Mouse (Mus musculus) heart, adult 2 months (tissue): Measurements from ENCODE around the gene Utp6. TPM values are rescaled to one million over a fixed set of nuclear protein-coding genes. Genes with fewer than 3 reads are reported as not detected.
A peak's percentile ranks its signal among the peaks of the same experiment; 100 is the strongest.

ENCODE experiments used
- DNase-seq, 2 experiments: peaks; one replicate each; pipeline ENCODE4 v3.0.0; 2021
- H3K27ac ChIP-seq: fragments of 200-600 bp; 2 replicates; pipeline ENCODE4 v1.8.1; 2022
- H3K27me3 ChIP-seq: fragments of 200-500 bp; 2 replicates; pipeline ENCODE4 v1.6.1; 2012; ENCODE audit warnings: mild to moderate bottlenecking, low read length, inconsistent platforms, mixed read lengths; ENCODE audit not compliant: control insufficient read depth, insufficient read depth
- H3K36me3 ChIP-seq: fragments of 200-500 bp; 2 replicates; pipeline ENCODE4 v1.6.1; 2012; ENCODE audit warnings: low read length, inconsistent platforms; ENCODE audit not compliant: control insufficient read depth, insufficient read depth
- H3K4me1 ChIP-seq: fragments of 200-500 bp; 2 replicates; pipeline ENCODE4 v1.6.1; 2011; ENCODE audit warnings: low read length; ENCODE audit not compliant: control insufficient read depth, insufficient read depth
- H3K4me3 ChIP-seq: fragments of 200-600 bp; 2 replicates; pipeline ENCODE4 v1.8.1; 2022
- H3K79me2 ChIP-seq: fragments of 200-500 bp; replicated peaks from 2 replicates; pipeline ENCODE4 v1.6.1; 2012; ENCODE audit warnings: mild to moderate bottlenecking, inconsistent platforms, low read length, moderate library complexity, mixed read lengths; ENCODE audit not compliant: control insufficient read depth, insufficient read depth
- H3K9ac ChIP-seq: fragments of 200-500 bp; 2 replicates; pipeline ENCODE4 v1.6.1; 2012; ENCODE audit warnings: low read depth, mild to moderate bottlenecking, control low read depth, inconsistent platforms, low read length, mixed read lengths
- CTCF ChIP-seq: fragments of 200-600 bp; IDR thresholded peaks from 2 replicates; pipeline ENCODE4 v1.8.1; 2022; ENCODE audit warnings: antibody characterized with exemption, mild to moderate bottlenecking, moderate library complexity
- EP300 ChIP-seq: fragments of 200-500 bp; IDR thresholded peaks from 2 replicates; pipeline ENCODE4 v1.6.1; 2011; ENCODE audit warnings: low read depth, low read length, control low read depth; ENCODE audit not compliant: insufficient read depth
- POLR2A ChIP-seq: fragments of 200-500 bp; IDR thresholded peaks from 2 replicates; pipeline ENCODE4 v1.6.1; 2011; ENCODE audit warnings: mild to moderate bottlenecking, low read depth, low read length, control low read depth; ENCODE audit not compliant: insufficient read depth
- WGBS: fragments of 180-500 bp; shearing (Covaris S2); methylation state at CpG from one replicate; pipeline ENCODE4 v1.1.7; 2018; 5-methylcytosine and 5-hydroxymethylcytosine counted together
- intact Hi-C: fragments of 180-260 bp; cut with DNase I; formaldehyde crosslinking; loops from one replicate; pipeline ENCODE4 v1.15.1; 2025
- polyA plus RNA-seq: library from polyadenylated mRNA; depleted of rRNA; stranded (reverse); fragments of >200 nt; gene quantifications from 2 replicates; pipeline ENCODE4 v1.2.3, GENCODE M21; 2012; rRNA removed
- total RNA-seq, 2 experiments: library from RNA; stranded (reverse); gene quantifications; 2 replicates each; pipeline ENCODE4 v1.2.3; 2021

The Utp6 gene
- total and polyA plus RNA-seq, 3 experiments, result 5.9 to 26.6 (median 25.5) TPM

- Histone ChIP-seq H3K4me3 (no peak overlapping the region), H3K27me3 (no peaks in the 10 kb centered on the region), H3K79me2 (no peaks in the 10 kb centered on the region), H3K27ac (no peak overlapping the region), H3K4me1 (no peaks in the 10 kb centered on the region; the same call in 1 of the 2 replicates), H3K9ac (no peak overlapping the region), H3K36me3 (no peaks in the 10 kb centered on the region)
- intact Hi-C loops, result no loop called here
- DNase-seq, result no peak
- TF ChIP-seq POLR2A (no peak), CTCF (no peak), EP300 (no peak)
- WGBS, result 78% methylated on average over 2 of the region's 2 CpGs
These were observed 71.4 kb downstream of the Utp6 start for GRCm38 (mm10) chr11:79890822-79891221.

- DNase-seq, result no peak
- H3K36me3 ChIP-seq, result no peaks in the 10 kb centered on the region
- H3K4me1 ChIP-seq, result no peaks in the 10 kb centered on the region; the same call in 1 of the 2 replicates
- no peaks in the 10 kb centered on the region for H3K27me3 ChIP-seq
- intact Hi-C loops, result no loop called here
- TF ChIP-seq EP300 (no peak), POLR2A (no peak), CTCF (no peak)
- no peak overlapping the region for H3K27ac ChIP-seq
- H3K79me2 ChIP-seq, result no peaks in the 10 kb centered on the region
- H3K4me3 ChIP-seq, result no peak overlapping the region
- no peak overlapping the region for H3K9ac ChIP-seq
- 88% methylated on average over 1 of the region's 1 CpGs for WGBS
These were observed 75.2 kb downstream of the Utp6 start for GRCm38 (mm10) chr11:79886961-79887360.

DNA sequence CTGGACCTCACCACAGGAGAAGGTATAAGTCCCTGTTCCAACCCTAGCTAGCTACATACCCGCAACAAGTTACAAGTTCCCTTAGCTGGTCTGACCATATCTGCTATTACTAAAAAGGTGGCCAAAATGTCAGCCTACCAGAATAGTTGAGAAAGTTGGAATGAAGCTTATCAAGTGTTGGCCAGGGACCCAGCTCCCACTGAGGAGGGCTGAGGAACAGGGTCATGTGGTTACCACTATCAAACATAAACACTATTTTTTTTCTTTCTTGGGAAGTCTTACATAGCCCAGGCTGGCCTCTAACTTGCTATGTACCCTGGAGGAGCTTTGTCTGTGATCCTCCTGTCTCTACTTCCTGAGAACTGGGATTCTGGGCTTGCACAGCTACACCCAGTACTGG is 75.8 kb downstream of the Utp6 start:
- intact Hi-C loops, result no loop called here
- no peak for DNase-seq
- H3K9ac ChIP-seq, result no peak overlapping the region
- H3K4me3 ChIP-seq, result no peak overlapping the region
- no peaks in the 10 kb centered on the region for H3K79me2 ChIP-seq
- H3K27ac ChIP-seq, result no peak overlapping the region
- H3K36me3 ChIP-seq, result no peaks in the 10 kb centered on the region
- no peaks in the 10 kb centered on the region for H3K27me3 ChIP-seq
- WGBS, result 79% methylated on average over 1 of the region's 1 CpGs
- H3K4me1 ChIP-seq, result no peaks in the 10 kb centered on the region; the same call in 1 of the 2 replicates
- TF ChIP-seq POLR2A (no peak), EP300 (no peak), CTCF (no peak)

DNA sequence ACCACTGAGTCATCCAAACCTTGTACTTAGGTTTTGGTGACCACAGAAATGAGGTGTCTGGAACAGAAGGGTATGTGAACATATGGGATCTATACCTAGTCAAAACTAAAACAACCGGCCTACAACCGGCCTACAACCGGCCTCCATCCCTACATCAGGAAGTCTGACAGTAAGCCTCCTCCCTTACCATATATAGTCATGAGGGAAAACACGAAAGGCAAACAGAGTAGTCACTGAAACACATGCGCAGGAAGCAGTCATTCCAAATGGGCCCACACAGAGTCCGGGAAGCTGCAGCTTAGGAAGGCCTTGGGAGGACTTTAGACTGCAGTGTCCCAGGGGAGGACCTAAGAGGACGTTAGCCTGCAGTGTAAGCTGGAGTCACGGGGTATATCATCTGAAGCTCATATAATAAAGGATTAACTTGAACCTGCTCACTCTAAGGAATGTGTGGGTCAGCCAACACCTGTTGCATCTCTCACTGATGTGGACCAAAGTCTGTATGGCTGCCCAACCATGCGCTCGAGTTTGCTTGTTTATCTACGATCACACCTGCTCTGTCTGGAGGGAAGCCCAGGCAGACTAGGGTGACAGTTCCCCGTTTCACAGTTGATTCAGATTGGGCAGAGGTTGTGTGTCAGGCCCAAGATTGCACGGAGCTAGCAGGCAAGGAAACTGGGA is 76.3 kb downstream of the Utp6 start:
- H3K4me3 ChIP-seq, result no peak overlapping the region
- no peak overlapping the region for H3K27ac ChIP-seq
- intact Hi-C loops, result no loop called here
- TF ChIP-seq EP300 (no peak), CTCF (no peak), POLR2A (no peak)
- no peak overlapping the region for H3K9ac ChIP-seq
- no peaks in the 10 kb centered on the region for H3K27me3 ChIP-seq
- H3K4me1 ChIP-seq, result no peaks in the 10 kb centered on the region; the same call in 1 of the 2 replicates
- WGBS, result 59% methylated on average over 13 of the region's 13 CpGs
- no peaks in the 10 kb centered on the region for H3K79me2 ChIP-seq
- H3K36me3 ChIP-seq, result no peaks in the 10 kb centered on the region
- no peak for DNase-seq

GRCm38 (mm10) chr11:79884784-79885183 is 77.4 kb downstream of the Utp6 start:
- H3K9ac ChIP-seq, result no peak overlapping the region
- TF ChIP-seq CTCF (0 out of 2 replicates have a peak, but pooled peaks have one; percentile 11), POLR2A (no peak)
- no peaks in the 10 kb centered on the region for H3K79me2 ChIP-seq
- H3K27ac ChIP-seq, result no peak overlapping the region
- no peaks in the 10 kb centered on the region; the same call in 1 of the 2 replicates for H3K4me1 ChIP-seq
- H3K27me3 ChIP-seq, result no peaks in the 10 kb centered on the region
- intact Hi-C loops, result no loop called here
- no peak for DNase-seq
- 88% methylated on average over 6 of the region's 6 CpGs for WGBS
- H3K4me3 ChIP-seq, result no peak overlapping the region
- H3K36me3 ChIP-seq, result no peaks in the 10 kb centered on the region

Other genes with a start within 250 kb of the Utp6 start
- 10 to 100 TPM; 23.9 to 26.7 TPM for gene Suz12, start 30.7 kb upstream of the Utp6 start, total RNA-seq
- gene Suz12, start 30.7 kb upstream of the Utp6 start, polyA plus RNA-seq, result 3.7 and 7.8 TPM in 2 replicates
- 10 to 100 TPM; 10.8 to 10.9 TPM for gene Crlf3, start 118.6 kb upstream of the Utp6 start, total RNA-seq
- 8.0 and 11.7 TPM in 2 replicates for gene Crlf3, start 118.6 kb upstream of the Utp6 start, polyA plus RNA-seq
- gene Atad5, start 127.0 kb upstream of the Utp6 start, total RNA-seq, result under 1 TPM; 0.70 to 0.84 TPM
- 0.27 and 0.44 TPM in 2 replicates for gene Atad5, start 127.0 kb upstream of the Utp6 start, polyA plus RNA-seq
- 10 to 100 TPM; 24.4 to 28.7 TPM for gene Tefm, start 179.8 kb upstream of the Utp6 start, total RNA-seq
- gene Tefm, start 179.8 kb upstream of the Utp6 start, polyA plus RNA-seq, result 14.7 and 21.3 TPM in 2 replicates
- 10 to 100 TPM; 10.5 to 11.0 TPM for gene Adap2, start 191.7 kb upstream of the Utp6 start, total RNA-seq
- gene Adap2, start 191.7 kb upstream of the Utp6 start, polyA plus RNA-seq, result 5.5 and 8.1 TPM in 2 replicates
- gene Rnf135, start 221.5 kb upstream of the Utp6 start, total RNA-seq, result 1 to 10 TPM; 4.4 to 4.6 TPM
- 5.4 and 6.3 TPM in 2 replicates for gene Rnf135, start 221.5 kb upstream of the Utp6 start, polyA plus RNA-seq
- gene Rhot1, start 246.6 kb upstream of the Utp6 start, total RNA-seq, result 10 to 100 TPM; 57.2 to 60.7 TPM
- 38.7 and 69.5 TPM in 2 replicates for gene Rhot1, start 246.6 kb upstream of the Utp6 start, polyA plus RNA-seq